9 mouse cellular contexts compared by ENCODE assay signal in genomic region chr2:71981896-71982295, GRCm38 (mm10). TPM values are rescaled to one million over a fixed set of nuclear protein-coding genes. Genes with fewer than 3 reads are reported as not detected.
DNase-seq lines count a peak whose midpoint lies in the region; ATAC-seq and TF ChIP-seq lines count a peak whose summit lies in the region.
"Had no signal": no experiment of that assay in that cellular context is flagged by ENCODE, and none has a peak within 500 bp of the region (broad histone marks: within the 10 kb centered on the region; RNA-seq: fewer than 3 reads in every experiment).

No protein-coding gene starts in this region.

- peak overlapping the region; percentile 94 for H3K27ac ChIP-seq in left cerebral cortex, adult 2 months
- peak overlapping the region; percentile 79 for H3K27ac ChIP-seq in hindbrain, embryonic 15.5 days (replicated peaks)
- peak overlapping the region; percentile 89 for H3K27ac ChIP-seq in midbrain, postnatal 0 days (ENCODE audit: low read depth, low read length)

- H3K27me3 ChIP-seq in hindbrain, embryonic 15.5 days: no peaks in the 10 kb centered on the region
- no peaks in the 10 kb centered on the region for H3K27me3 ChIP-seq in midbrain, postnatal 0 days (ENCODE audit: insufficient read depth, low read length)

- H3K4me1 ChIP-seq in hindbrain, embryonic 15.5 days (replicated peaks): peaks cover 21% of the 10 kb centered on the region
- peaks cover 8% of the 10 kb centered on the region; the same call in 1 of the 2 replicates for H3K4me1 ChIP-seq in midbrain, postnatal 0 days (ENCODE audit: insufficient read depth, low read length)

- DNase-seq in cerebellum, adult 11-12 months: peak; percentile 10
- no peak for DNase-seq in cerebellum, adult 11 months
- no peak for DNase-seq in left cerebral cortex, adult 2 months (ENCODE audit: extremely low spot score in 1 of 2, low spot score in 2 of 2)
- no peak for DNase-seq in left cerebral cortex, adult 18-20 months (ENCODE audit: low spot score in 2 of 2)
- no peak for DNase-seq in midbrain, postnatal 0 days (ENCODE audit: low spot score)
- no peak for DNase-seq in embryo, embryonic 10.5 days (ENCODE audit: low spot score)
- DNase-seq: lung, postnatal 10 days had no signal

- intact Hi-C loops in left cerebral cortex, adult 2 months (cut with DNase I): loop anchor here (2.0 kb wide), 1 partner anchor 33 kb away; no protein-coding TSS in a partner anchor

- WGBS in hindbrain, embryonic 15.5 days: 53% methylated on average over 6 of the region's 6 CpGs
- WGBS in midbrain, postnatal 0 days: 44% methylated on average over 6 of the region's 6 CpGs

- no peaks in the 10 kb centered on the region for H3K36me3 ChIP-seq in hindbrain, embryonic 15.5 days
- no peaks in the 10 kb centered on the region for H3K36me3 ChIP-seq in midbrain, postnatal 0 days (ENCODE audit: insufficient read depth, low read length)

- H3K9me3 ChIP-seq in hindbrain, embryonic 15.5 days: no peaks in the 10 kb centered on the region
- no peaks in the 10 kb centered on the region for H3K9me3 ChIP-seq in midbrain, postnatal 0 days (ENCODE audit: low read length)

- no peak for ATAC-seq in hindbrain, embryonic 15.5 days (ENCODE audit: low FRiP score, low read depth)
- ATAC-seq in midbrain, postnatal 0 days (ENCODE audit: low FRiP score): 0 out of 2 replicates have a peak, but pooled peaks have one; percentile 3
- ATAC-seq in erythroid progenitor cell, adult 5-6 weeks (replicated peaks; ENCODE audit: low FRiP score, poor library complexity, severe bottlenecking): no peak

- TF ChIP-seq CTCF in left cerebral cortex, adult 2 months (IDR thresholded peaks at IDR 0.05): no peak
- TF ChIP-seq CTCF in midbrain, postnatal 0 days (IDR thresholded peaks at IDR 0.05): no peak

- peak overlapping the region; percentile 55 for H3K4me3 ChIP-seq in left cerebral cortex, adult 2 months
- H3K4me3 ChIP-seq in hindbrain, embryonic 15.5 days: peak overlapping the region; percentile 76
- H3K4me3 ChIP-seq in midbrain, postnatal 0 days (ENCODE audit: low read depth, low read length): peak overlapping the region; percentile 65

- peak overlapping the region; percentile 88 for H3K9ac ChIP-seq in hindbrain, embryonic 15.5 days
- H3K9ac ChIP-seq in midbrain, postnatal 0 days (replicated peaks; ENCODE audit: low read length, poor library complexity, severe bottlenecking): peak overlapping the region; percentile 88

- H3K4me2 ChIP-seq in hindbrain, embryonic 15.5 days: peak overlapping the region; percentile 88
- H3K4me2 ChIP-seq in midbrain, postnatal 0 days (ENCODE audit: low read depth, low read length, poor library complexity, severe bottlenecking): peak overlapping the region; percentile 86

RNA-seq across cellular contexts. Expression of gene Rapgef4, which starts 0.9 kb away (rescaled TPM):
- 100 to 1,000 TPM; 442 to 451 TPM for total RNA-seq in left cerebral cortex, adult 2 months (2021)
- 100 to 1,000 TPM; 460 to 461 TPM for total RNA-seq in left cerebral cortex, adult 18-20 months (2021)
- polyA plus RNA-seq in hindbrain, embryonic 15.5 days (2015; fragmentation: Nextera tagmentation; extraction: Ambion mirVana): 33.9 and 34.2 TPM in 2 replicates
- 66.0 and 78.6 TPM in 2 replicates for total RNA-seq in midbrain, postnatal 0 days (2014; rRNA removed)
- polyA plus RNA-seq in midbrain, postnatal 0 days (2015; fragmentation: Nextera tagmentation; extraction: Ambion mirVana): 44.6 and 48.5 TPM in 2 replicates
- 0.42 TPM in 1 of 2 replicates, not detected in the other for total RNA-seq in erythroid progenitor cell, adult 5-6 weeks (2015; ENCODE audit: low replicate concordance)
- not detected in 2 replicates for total RNA-seq in erythroid progenitor cell, adult 5-6 weeks (2017; ENCODE audit: low replicate concordance)

Comparison
In these comparisons a context has a peak if more than half of its experiments do, and no peak if none do; other contexts are left out.
1. RNA of gene Rapgef4, which starts 0.9 kb away (total RNA-seq): 460 to 461 TPM in left cerebral cortex, adult 18-20 months, 442 to 451 TPM in left cerebral cortex, adult 2 months and 66.0 to 78.6 TPM in midbrain, postnatal 0 days; 0.42 TPM in erythroid progenitor cell, adult 5-6 weeks; every median in the first group is over 10 times any median in the second.
2. Peak in every context shown above with its lines, with median percentiles within 50 percentile points of each other: H3K27ac ChIP-seq and H3K4me3 ChIP-seq.